Mouse (Mus musculus) ES-Bruce4 (cell line): ENCODE measurements at regions not wholly inside any gene's neighbourhood (a gene's known extent, or its start where the extent isn't known, plus 50 kb on each side); places are given as distances from the start of the nearest gene placed in this dataset.

Experiments
- CTCF ChIP-seq: IDR thresholded peaks from one replicate; pipeline ENCODE4 v1.8.1; 2011; ENCODE audit warnings: low read depth, low read length
- EP300 ChIP-seq: IDR thresholded peaks from 2 replicates; pipeline ENCODE4 v1.6.1; 2011; ENCODE audit warnings: low read depth, low read length; ENCODE audit not compliant: insufficient read depth
- POLR2A ChIP-seq: IDR thresholded peaks from one replicate; pipeline ENCODE4 v1.8.1; 2011; ENCODE audit warnings: low read length; ENCODE audit not compliant: insufficient read depth

DNA sequence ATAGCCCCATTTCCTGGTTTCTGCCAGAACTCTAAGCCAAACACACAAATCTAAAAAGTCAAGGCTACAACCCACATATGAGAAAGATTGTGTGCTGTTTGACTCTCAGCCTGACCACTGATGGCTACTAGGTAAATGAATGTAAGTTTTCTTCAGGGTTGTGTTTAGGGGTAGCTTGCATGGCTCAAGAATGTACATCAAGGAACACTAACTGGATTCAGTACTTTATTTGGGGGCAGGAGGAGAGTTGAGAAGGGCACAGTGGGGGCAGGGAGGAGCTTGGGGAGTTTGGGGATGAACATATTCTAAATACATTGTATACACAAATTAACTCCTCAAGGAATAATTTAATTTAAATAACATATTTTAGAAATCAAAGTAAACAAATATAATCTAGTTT is 137.8 kb upstream of the Ndn start:
- TF ChIP-seq POLR2A (no peak), CTCF (no peak), EP300 (no peak)
